Mouse (Mus musculus): ENCODE data around the gene Sp2. TPM values are rescaled to one million over a fixed set of nuclear protein-coding genes. Genes with fewer than 3 reads are reported as not detected.
A peak's percentile ranks its signal among the peaks of the same experiment; 100 is the strongest.

The Sp2 gene
- polyA plus RNA-seq, 1 experiment = 13.9 TPM

GRCm38 (mm10) chr11:96992722-96993311 lies 10.1 kb upstream of the Sp2 start:
- TF ChIP-seq MYOG (IDR thresholded peaks at IDR 0.05; ENCODE audit: control insufficient read depth, extremely low read depth, insufficient read length) (no peak), FOSL1 (IDR thresholded peaks at IDR 0.05; ENCODE audit: insufficient read depth, low read length, poor library complexity, severe bottlenecking) (no peak), MAX (IDR thresholded peaks at IDR 0.05) (peak; percentile 80), MYOD1 (IDR thresholded peaks at IDR 0.05; ENCODE audit: control insufficient read depth, insufficient read length, low read depth) (peak; percentile 55)
- H3K79me3 ChIP-seq (ENCODE audit: low read depth) = no peaks in the 10 kb centered on the region
- H3K36me3 ChIP-seq (ENCODE audit: control insufficient read depth, insufficient read depth) = no peaks in the 10 kb centered on the region
- no peaks in the 10 kb centered on the region for H3K79me2 ChIP-seq (ENCODE audit: control insufficient read depth, insufficient read depth)
- no peak overlapping the region for H3ac ChIP-seq (ENCODE audit: control insufficient read depth, insufficient read length, low read depth)
- no peak overlapping the region for H3K4me3 ChIP-seq (ENCODE audit: insufficient read depth, poor library complexity, severe bottlenecking)
- no peaks in the 10 kb centered on the region for H3K27me3 ChIP-seq (ENCODE audit: control insufficient read depth, insufficient read depth, insufficient read length)

GRCm38 (mm10) chr11:96991501-96991900 lies 8.7 kb upstream of the Sp2 start:
- H3K79me2 ChIP-seq (ENCODE audit: control insufficient read depth, insufficient read depth) = no peaks in the 10 kb centered on the region
- no peaks in the 10 kb centered on the region for H3K79me3 ChIP-seq (ENCODE audit: low read depth)
- TF ChIP-seq CTCF (IDR thresholded peaks at IDR 0.05; ENCODE audit: control insufficient read depth, insufficient read depth, insufficient read length) (no peak), MYOD1 (IDR thresholded peaks at IDR 0.05; ENCODE audit: control insufficient read depth, insufficient read length, low read depth) (no peak), FOSL1 (IDR thresholded peaks at IDR 0.05; ENCODE audit: insufficient read depth, low read length, poor library complexity, severe bottlenecking) (peak; percentile 15)
- no peak overlapping the region for H3ac ChIP-seq (ENCODE audit: control insufficient read depth, insufficient read length, low read depth)
- H3K27me3 ChIP-seq (ENCODE audit: control insufficient read depth, insufficient read depth, insufficient read length) = no peaks in the 10 kb centered on the region
- H3K36me3 ChIP-seq (ENCODE audit: control insufficient read depth, insufficient read depth) = no peaks in the 10 kb centered on the region
- no peak overlapping the region for H3K4me3 ChIP-seq (ENCODE audit: insufficient read depth, poor library complexity, severe bottlenecking)

- no peaks in the 10 kb centered on the region for H3K27me3 ChIP-seq (ENCODE audit: control insufficient read depth, insufficient read depth, insufficient read length)
- no peaks in the 10 kb centered on the region for H3K79me2 ChIP-seq (ENCODE audit: control insufficient read depth, insufficient read depth)
- H3ac ChIP-seq (ENCODE audit: control insufficient read depth, insufficient read length, low read depth) = no peak overlapping the region
- no peaks in the 10 kb centered on the region for H3K36me3 ChIP-seq (ENCODE audit: control insufficient read depth, insufficient read depth)
- peak overlapping the region; percentile 12 for H3K4me3 ChIP-seq (ENCODE audit: insufficient read depth, poor library complexity, severe bottlenecking)
- peak; percentile 91 for TF ChIP-seq USF1 (IDR thresholded peaks at IDR 0.05; ENCODE audit: low read depth)
- no peak for TF ChIP-seq MYOG (IDR thresholded peaks at IDR 0.05; ENCODE audit: control insufficient read depth, extremely low read depth, insufficient read length)
- TF ChIP-seq CEBPB (IDR thresholded peaks at IDR 0.05; ENCODE audit: low read depth) = no peak
- no peaks in the 10 kb centered on the region for H3K79me3 ChIP-seq (ENCODE audit: low read depth)
These were observed 5.3 kb upstream of the Sp2 start for GRCm38 (mm10) chr11:96987873-96988655.

DNA sequence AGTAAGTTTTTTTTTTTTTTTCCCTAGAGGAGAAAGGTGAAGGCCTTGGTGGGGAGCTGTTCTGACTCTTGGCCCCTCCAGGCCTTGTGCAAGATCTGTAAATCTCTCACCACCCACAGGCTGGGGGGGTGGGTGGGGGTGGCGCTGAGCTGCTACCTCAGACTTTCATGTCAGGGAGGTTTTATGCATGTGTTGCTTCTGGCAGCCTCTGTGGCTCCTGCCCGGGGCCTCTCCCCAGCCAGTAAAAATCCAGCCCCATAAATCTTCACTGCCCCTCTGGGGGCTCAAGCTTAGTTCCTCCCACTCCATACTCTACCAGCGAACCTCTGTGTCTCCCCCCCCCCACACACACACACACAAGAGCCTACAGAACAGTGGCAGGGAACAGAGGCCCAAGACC lies 3.7 kb upstream of the Sp2 start:
- no peak overlapping the region for H3ac ChIP-seq (ENCODE audit: control insufficient read depth, insufficient read length, low read depth)
- H3K4me3 ChIP-seq (ENCODE audit: insufficient read depth, poor library complexity, severe bottlenecking) = no peak overlapping the region
- no peaks in the 10 kb centered on the region for H3K27me3 ChIP-seq (ENCODE audit: control insufficient read depth, insufficient read depth, insufficient read length)
- no peaks in the 10 kb centered on the region for H3K79me3 ChIP-seq (ENCODE audit: low read depth)
- no peaks in the 10 kb centered on the region for H3K79me2 ChIP-seq (ENCODE audit: control insufficient read depth, insufficient read depth)
- TF ChIP-seq USF1 (IDR thresholded peaks at IDR 0.05; ENCODE audit: low read depth) = no peak
- no peak for TF ChIP-seq CEBPB (IDR thresholded peaks at IDR 0.05; ENCODE audit: low read depth)
- no peaks in the 10 kb centered on the region for H3K36me3 ChIP-seq (ENCODE audit: control insufficient read depth, insufficient read depth)

- no peak for TF ChIP-seq CEBPB (IDR thresholded peaks at IDR 0.05; ENCODE audit: low read depth)
- TF ChIP-seq USF1 (IDR thresholded peaks at IDR 0.05; ENCODE audit: low read depth) = no peak
- TF ChIP-seq MYOD1 (IDR thresholded peaks at IDR 0.05; ENCODE audit: control insufficient read depth, insufficient read length, low read depth) = no peak
- no peak for TF ChIP-seq MYOG (IDR thresholded peaks at IDR 0.05; ENCODE audit: control insufficient read depth, extremely low read depth, insufficient read length)
- no peak for TF ChIP-seq CTCF (IDR thresholded peaks at IDR 0.05; ENCODE audit: control insufficient read depth, insufficient read depth, insufficient read length)
- TF ChIP-seq MAX (IDR thresholded peaks at IDR 0.05) = no peak
- no peak for TF ChIP-seq FOSL1 (IDR thresholded peaks at IDR 0.05; ENCODE audit: insufficient read depth, low read length, poor library complexity, severe bottlenecking)
- no peaks in the 10 kb centered on the region for H3K27me3 ChIP-seq (ENCODE audit: control insufficient read depth, insufficient read depth, insufficient read length)
- no peaks in the 10 kb centered on the region for H3K36me3 ChIP-seq (ENCODE audit: control insufficient read depth, insufficient read depth)
- no peaks in the 10 kb centered on the region for H3K79me2 ChIP-seq (ENCODE audit: control insufficient read depth, insufficient read depth)
- H3K79me3 ChIP-seq (ENCODE audit: low read depth) = no peaks in the 10 kb centered on the region
- H3K4me3 ChIP-seq (ENCODE audit: insufficient read depth, poor library complexity, severe bottlenecking) = no peak overlapping the region
- no peak overlapping the region for H3ac ChIP-seq (ENCODE audit: control insufficient read depth, insufficient read length, low read depth)
These were observed 2.1 kb upstream of the Sp2 start for GRCm38 (mm10) chr11:96984903-96985302.

DNA sequence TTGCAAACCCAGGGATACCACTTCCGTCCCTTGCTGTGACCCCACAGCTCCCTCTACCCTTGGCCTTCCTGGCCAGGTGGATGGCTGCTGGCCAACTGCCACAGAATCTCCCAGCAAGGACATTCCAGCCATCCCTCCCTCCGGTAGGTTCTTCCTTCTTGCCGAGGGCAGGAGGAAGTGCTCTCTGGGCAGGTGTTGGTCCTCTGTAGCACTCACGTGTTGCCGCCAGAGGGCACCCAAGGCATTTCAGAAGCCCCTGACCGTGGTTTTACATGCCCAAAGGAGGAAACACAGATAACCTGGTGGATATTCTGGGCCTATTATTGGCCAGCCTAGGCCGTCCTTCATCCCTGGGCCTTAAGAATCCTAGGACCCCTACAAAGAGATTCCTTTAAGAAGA lies 404 bp downstream of the Sp2 start:
- Histone ChIP-seq H3ac (ENCODE audit: control insufficient read depth, insufficient read length, low read depth) (peak overlapping the region; percentile 42), H3K79me3 (ENCODE audit: low read depth) (no peaks in the 10 kb centered on the region), H3K79me2 (ENCODE audit: control insufficient read depth, insufficient read depth) (no peaks in the 10 kb centered on the region), H3K27me3 (ENCODE audit: control insufficient read depth, insufficient read depth, insufficient read length) (no peaks in the 10 kb centered on the region), H3K4me3 (ENCODE audit: insufficient read depth, poor library complexity, severe bottlenecking) (no peak overlapping the region), H3K36me3 (ENCODE audit: control insufficient read depth, insufficient read depth) (no peaks in the 10 kb centered on the region)
- peak; percentile 84 for TF ChIP-seq CTCF (IDR thresholded peaks at IDR 0.05; ENCODE audit: control insufficient read depth, insufficient read depth, insufficient read length)
- no peak for TF ChIP-seq CEBPB (IDR thresholded peaks at IDR 0.05; ENCODE audit: low read depth)
- peak; percentile 78 for TF ChIP-seq MAX (IDR thresholded peaks at IDR 0.05)
- TF ChIP-seq FOSL1 (IDR thresholded peaks at IDR 0.05; ENCODE audit: insufficient read depth, low read length, poor library complexity, severe bottlenecking) = no peak
- peak; percentile 2 for TF ChIP-seq MYOD1 (IDR thresholded peaks at IDR 0.05; ENCODE audit: control insufficient read depth, insufficient read length, low read depth)

Measured in C2C12 (cell line).